Mouse (Mus musculus) kidney, adult 18-20 months (tissue): Measurements from ENCODE around the gene Dll1.

ENCODE experiments used
- DNase-seq: peaks from one replicate; pipeline ENCODE4 v3.0.0; 2021

The Dll1 gene

GRCm38 (mm10) chr17:15376494-15377181 is at the start of gene Dll1:
Dll1 (minus strand) TSS chr17:15376872.
- DNase-seq, result no peak

- DNase-seq, result no peak
These were observed 49.3 kb upstream of the Dll1 start for GRCm38 (mm10) chr17:15425931-15426330.

- peak; percentile 32 for DNase-seq
These were observed 46.6 kb upstream of the Dll1 start for GRCm38 (mm10) chr17:15423080-15423765.

GRCm38 (mm10) chr17:15422666-15423065 is 46.0 kb upstream of the Dll1 start:
- no peak for DNase-seq

- no peak for DNase-seq
These were observed 44.8 kb upstream of the Dll1 start for GRCm38 (mm10) chr17:15421446-15421845.

GRCm38 (mm10) chr17:15420021-15420603 is 43.4 kb upstream of the Dll1 start:
- no peak for DNase-seq

GRCm38 (mm10) chr17:15419534-15419933 is 42.9 kb upstream of the Dll1 start:
- DNase-seq, result no peak

- DNase-seq, result no peak
These were observed 40.0 kb upstream of the Dll1 start for GRCm38 (mm10) chr17:15416596-15417215.

GRCm38 (mm10) chr17:15410861-15411260 is 34.2 kb upstream of the Dll1 start:
- DNase-seq, result no peak

- DNase-seq, result no peak
These were observed 32.6 kb upstream of the Dll1 start for GRCm38 (mm10) chr17:15409261-15409660.

- no peak for DNase-seq
These were observed 29.9 kb upstream of the Dll1 start for GRCm38 (mm10) chr17:15406576-15406975.

GRCm38 (mm10) chr17:15401716-15402115 is 25.0 kb upstream of the Dll1 start:
- DNase-seq, result no peak

GRCm38 (mm10) chr17:15395997-15396675 is 19.5 kb upstream of the Dll1 start, which contains the start of gene Fam120b:
Fam120b (plus strand) TSS chr17:15396202.
- DNase-seq, result peak; percentile 88

- DNase-seq, result peak; percentile 46
These were observed 12.7 kb upstream of the Dll1 start for GRCm38 (mm10) chr17:15389356-15389755.

GRCm38 (mm10) chr17:15388892-15389291 is 12.2 kb upstream of the Dll1 start:
- no peak for DNase-seq

- DNase-seq, result no peak
These were observed 6.7 kb upstream of the Dll1 start for GRCm38 (mm10) chr17:15383360-15383759.

GRCm38 (mm10) chr17:15381869-15382660 is 5.4 kb upstream of the Dll1 start:
- DNase-seq, result no peak

GRCm38 (mm10) chr17:15381092-15381860 is 4.6 kb upstream of the Dll1 start:
- peak; percentile 32 for DNase-seq

- peak; percentile 64 for DNase-seq
These were observed 4.0 kb upstream of the Dll1 start for GRCm38 (mm10) chr17:15380641-15381051.

- no peak for DNase-seq
These were observed 3.3 kb upstream of the Dll1 start for GRCm38 (mm10) chr17:15379741-15380526.
